Mouse (Mus musculus): ENCODE measurements around the gene Nol9.

Gene Nol9

DNA sequence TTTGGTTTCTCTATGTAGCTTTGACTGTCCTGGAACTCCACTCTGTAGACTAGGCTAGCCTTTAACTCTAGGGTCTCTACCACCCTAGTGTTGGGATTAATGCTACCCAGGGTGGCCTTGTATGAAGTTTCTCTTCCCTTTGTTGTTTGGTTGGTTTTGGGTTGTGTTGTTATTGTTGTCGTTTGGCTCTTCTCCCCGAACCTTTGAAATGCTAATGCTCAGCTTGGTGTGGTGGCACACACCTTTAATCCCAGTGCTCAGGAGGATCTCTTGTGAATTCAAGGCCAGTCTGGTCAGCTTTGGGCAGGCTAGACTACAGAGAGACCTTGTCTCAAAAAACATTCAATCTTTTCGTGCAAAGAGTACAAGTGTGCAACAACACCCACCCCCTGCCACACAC, 4.0 kb downstream of the Nol9 start:
- no peak for DNase-seq (ENCODE audit: extremely low read depth, low read depth)

DNA sequence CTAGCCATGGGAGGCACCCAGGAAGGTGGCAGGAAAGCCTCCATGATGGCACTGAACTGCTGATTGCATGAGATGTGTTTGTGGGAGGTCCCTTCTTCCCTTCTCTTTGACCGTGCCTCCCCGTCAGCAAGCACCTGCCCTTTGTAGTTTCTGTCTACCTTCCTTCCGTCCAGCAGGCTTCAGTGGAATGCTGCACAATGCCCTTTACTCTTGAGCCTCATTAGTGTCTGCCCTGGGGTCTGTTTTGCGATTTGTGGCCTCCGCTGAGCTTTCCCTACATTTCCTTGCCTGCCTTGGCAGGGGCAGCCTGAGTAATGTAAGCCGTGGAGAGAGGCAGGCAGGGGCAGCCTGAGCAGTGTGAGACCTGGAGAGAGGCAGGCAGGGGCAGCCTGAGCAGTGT, 5.5 kb downstream of the Nol9 start:
- DNase-seq (ENCODE audit: extremely low read depth, low read depth) = no peak

DNA sequence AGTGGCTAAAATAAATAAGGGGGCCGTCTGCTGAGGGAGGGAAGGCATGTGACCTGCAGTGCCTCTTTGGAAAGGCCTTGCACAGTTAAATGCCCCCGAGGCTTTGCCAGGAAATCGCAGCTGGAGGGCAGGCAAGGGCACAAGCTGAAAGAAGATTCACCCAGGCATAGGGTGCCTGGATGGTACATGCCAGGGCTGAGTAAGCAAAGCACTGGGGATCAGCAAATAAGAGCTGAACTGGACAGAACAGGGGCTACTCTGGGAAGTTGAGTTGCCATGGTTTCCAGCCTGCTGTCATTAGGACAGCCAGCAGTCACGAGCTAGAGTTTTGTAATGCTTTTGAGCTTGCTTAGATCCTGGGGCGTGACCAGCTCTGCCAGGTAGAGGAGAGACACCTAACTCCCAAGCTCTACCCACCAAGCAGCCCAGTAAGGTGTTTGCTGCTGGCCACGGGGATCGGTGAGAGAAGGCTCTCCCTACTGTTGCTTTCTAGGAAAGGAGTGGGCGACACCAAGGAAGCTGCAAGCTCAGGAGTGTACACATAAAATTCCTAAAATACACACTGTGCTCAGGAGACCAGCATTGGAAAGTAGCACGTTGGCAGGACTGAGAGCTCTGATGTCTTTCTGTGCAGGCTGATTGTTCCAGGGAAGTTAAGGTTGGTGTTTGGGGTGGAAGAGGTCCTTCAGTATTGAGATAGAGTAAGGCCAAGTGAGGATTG, 23.4 kb downstream of the Nol9 start:
- no peak for DNase-seq (ENCODE audit: extremely low read depth, low read depth)

DNA sequence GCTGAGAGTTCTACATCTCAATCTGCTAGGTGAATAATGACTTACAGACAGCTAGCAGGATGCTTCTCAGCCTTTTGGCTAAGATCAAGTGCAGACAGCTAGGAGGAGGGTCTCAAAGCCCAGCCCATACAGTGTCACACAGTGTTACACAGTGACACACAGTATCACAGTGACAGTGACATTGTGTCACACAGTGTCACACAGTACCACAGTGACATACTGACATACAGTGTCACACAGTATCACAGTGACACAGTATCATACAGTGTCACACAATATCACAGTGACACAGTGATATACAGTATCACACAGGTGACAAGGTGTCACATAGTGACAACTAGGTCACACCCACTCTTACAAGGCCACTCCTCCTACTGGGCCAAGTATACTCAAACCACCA, 28.2 kb downstream of the Nol9 start:
- no peak for DNase-seq (ENCODE audit: extremely low read depth, low read depth)

DNA sequence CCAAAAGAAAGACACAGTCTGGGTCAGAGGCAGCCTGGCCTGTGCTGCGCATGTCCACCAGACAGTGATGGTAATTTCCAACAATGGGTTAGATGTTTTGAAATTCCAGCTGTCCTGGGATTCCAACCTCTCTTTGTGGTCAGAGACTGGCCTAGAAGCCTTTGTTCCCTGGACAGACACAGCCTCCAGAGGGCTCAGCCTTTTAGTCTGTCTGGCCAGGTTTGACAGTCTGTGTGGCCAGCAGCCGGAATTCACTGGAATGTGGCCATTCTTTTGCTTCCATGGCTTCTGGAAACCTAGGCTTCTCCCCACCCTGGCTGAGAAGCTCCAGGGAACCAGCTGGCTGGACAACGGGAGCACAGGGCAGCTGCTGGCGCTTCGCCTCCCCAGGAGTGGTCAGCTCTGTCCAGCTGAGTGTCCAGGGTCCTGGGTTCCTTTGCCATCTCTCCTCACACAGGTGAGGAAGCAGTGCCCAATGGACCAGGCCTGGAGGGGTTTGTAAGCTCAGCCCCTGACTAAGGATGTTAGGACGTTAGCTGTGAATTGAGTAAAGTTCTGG, 29.1 kb downstream of the Nol9 start:
- no peak for DNase-seq (ENCODE audit: extremely low read depth, low read depth)

DNA sequence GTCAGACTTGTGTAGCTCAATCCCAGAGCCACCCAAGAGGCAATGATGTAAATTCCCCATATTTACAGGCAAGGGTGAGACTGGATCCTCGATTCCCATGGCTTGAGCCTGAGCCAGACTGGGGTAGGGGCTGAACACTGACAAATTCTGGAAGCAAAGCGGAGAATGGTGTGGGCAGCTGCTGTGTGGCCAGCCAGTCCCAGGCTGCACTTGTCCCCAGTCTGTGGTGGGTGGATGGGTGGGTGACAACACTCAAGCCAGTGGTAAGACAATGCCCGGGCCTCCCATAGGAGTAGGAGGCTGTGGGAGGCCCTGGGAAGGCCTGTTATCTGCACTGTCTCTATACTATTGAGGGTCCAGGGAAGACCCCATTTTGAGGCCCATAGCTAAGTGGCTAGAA, 30.1 kb downstream of the Nol9 start:
- no peak for DNase-seq (ENCODE audit: extremely low read depth, low read depth)

DNA sequence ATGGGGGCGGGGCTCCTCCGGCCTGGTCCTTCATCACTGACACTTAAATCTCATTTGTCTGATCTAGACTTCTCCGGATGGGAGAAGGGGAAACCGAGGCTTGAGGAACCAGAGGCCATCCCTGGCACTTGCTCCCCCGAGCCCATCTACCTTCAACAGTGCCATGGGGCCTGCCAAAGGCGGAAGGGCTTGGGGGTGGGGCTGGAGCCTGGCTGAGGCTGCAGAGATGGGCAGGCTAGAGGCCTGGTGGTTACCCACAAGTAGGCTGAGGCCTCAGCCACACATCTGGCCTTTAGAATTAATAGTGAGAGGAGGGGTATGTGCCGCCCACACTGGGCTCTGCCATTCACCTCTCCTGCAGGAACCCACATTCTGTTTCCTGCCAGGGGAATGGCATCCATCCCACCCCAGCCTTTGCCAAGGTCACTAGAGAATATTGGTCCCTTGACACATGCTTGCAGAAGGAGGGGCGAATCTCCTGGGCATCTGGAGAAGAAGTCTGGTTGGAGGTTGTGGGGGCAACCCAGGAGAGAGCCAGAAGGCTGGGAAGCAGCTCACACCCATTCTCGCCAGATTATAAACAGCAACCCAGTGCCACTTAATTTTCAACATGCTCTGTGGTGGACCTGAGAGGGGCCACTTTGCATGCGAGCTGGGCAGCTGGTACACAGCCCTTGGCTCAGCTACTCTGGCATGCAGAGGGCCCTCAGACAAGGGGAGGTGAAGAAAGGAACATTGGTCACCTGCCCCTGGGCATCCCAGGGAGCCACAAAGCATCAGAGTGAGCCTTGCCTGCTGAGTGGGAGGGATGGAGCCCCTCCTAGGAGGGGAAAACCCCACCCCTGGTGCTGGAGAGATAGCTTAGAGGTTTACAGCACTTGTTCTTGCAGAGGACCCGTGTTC, 31.6 kb downstream of the Nol9 start:
- no peak for DNase-seq (ENCODE audit: extremely low read depth, low read depth)

DNA sequence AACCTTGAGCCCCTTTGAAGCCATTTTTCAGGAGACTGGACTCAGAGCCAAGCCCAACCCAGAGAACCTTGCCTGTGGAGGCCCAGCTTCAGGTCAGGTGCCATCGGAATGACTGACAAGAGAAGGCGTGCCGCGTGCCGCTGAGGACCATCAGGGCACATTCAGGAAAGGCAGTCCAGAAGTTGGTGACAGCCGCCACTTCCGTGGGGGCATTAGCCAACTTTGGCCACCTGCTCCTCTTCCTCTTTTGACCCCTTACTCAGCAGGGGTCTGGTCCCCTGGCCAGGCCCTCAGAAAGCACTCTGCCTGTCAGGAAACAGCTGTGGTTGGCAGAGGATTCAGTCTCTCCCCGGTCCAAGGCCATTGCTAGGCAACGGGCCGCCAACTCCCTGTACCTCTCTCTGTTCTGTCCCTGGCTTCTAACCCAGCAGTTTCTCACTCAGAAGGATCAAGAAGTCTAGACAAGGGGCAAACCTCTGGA, 33.0 kb downstream of the Nol9 start, which contains the start of gene Plekhg5:
Plekhg5 (plus strand) TSS at position 378 of the 481 bp plus-strand sequence.
- DNase-seq (ENCODE audit: extremely low read depth, low read depth) = no peak

DNA sequence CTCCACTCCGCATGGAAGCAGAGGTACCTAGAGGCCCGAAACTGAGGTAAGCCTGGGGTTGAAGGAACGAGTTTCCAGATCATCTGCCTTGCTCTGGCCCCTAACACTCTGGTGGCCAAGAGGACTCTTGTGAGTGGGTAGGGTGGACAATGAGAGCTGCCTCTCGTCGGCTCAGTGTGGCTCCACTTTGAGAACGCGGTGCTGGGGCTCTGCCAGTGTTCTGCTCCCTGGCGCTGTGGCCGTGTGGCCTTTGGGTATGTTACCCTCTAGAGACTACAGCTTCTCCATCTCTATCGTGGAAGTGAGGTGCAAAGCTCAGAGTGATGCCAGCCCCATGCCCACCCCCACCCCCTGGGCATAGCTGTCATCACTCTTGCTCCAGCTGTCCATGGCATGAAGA, 33.5 kb downstream of the Nol9 start:
- no peak for DNase-seq (ENCODE audit: extremely low read depth, low read depth)

DNA sequence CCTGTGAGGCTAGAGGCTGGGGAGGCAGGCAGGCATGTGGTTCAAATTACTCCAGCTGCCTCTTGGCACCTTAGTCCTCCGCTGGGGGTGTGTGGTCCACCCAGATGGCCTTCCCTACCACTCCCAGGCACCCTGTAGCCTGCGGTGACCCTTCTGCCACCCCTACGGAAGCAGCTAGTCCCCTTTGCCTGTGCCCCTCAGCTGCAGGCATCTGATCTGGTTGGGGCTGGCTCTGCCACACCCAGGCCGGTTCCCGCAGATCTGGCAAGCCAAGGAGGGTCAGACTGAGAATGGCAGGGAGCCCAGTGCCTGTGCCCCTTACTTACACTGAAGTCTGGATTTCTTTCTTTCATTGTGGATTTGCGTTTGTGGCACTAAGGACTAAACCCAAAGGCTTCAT, 34.6 kb downstream of the Nol9 start:
- DNase-seq (ENCODE audit: extremely low read depth, low read depth) = no peak

DNA sequence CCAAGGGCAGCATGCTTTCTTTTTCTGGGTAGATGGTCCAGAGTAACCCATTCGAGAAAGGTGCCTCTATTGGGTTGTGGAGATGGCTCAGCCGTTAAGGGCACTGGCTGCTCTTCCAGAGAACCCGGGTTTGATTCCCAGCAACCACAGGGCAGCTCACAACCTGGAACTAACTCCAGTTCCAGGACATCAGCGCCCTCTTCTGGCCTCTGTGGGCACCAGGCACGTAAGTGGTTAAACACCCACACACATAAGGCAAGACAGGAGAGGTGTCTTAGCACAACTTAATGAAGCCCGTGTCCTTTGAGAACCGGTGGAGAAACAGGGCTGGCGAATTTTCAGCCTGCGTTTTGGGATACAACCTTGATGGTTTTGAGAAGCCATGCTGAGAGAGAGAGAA, 35.4 kb downstream of the Nol9 start:
- DNase-seq (ENCODE audit: extremely low read depth, low read depth) = no peak

DNA sequence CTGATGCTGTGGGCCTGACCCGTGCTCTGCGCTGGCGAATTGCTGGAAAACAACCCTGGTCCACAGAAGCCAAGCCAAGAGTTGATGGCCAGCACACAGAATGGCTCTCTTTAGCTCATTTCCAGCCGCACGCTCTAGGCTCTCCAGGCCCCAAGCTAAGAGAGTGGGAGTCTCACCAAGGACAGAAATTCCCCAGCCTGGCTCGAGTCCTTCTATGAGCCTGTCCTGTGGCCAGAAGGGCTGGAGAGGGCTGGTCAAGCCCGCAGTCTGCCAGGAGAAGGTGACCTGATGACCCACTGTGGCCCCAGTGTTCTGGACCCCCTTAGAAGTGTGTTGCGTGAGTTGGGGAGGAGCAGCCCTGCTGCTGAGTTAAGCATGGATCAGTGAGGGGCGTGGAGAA, 38.1 kb downstream of the Nol9 start:
- no peak for DNase-seq (ENCODE audit: extremely low read depth, low read depth)

DNA sequence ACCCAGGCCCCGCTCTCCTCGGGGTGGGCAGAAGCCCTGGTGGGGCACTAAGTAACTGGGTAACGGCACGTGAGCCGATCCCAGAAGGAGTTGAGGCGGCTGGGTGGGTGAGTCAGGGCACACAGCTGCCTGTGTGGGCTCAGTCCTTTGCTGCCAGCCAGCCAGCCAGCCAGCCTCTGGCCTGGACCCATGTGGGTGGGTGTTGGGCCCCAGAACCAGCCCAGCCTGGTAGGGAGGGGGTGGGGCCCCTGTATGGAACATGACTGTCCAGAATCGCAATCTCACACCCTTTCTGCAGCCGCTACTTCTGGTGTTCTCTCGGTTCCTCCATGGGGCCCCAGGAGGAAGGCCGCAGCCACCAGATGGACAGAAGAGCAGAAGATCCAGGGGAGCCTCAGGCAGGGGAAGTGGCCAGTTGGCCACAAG, 39.0 kb downstream of the Nol9 start:
- no peak for DNase-seq (ENCODE audit: extremely low read depth, low read depth)

DNA sequence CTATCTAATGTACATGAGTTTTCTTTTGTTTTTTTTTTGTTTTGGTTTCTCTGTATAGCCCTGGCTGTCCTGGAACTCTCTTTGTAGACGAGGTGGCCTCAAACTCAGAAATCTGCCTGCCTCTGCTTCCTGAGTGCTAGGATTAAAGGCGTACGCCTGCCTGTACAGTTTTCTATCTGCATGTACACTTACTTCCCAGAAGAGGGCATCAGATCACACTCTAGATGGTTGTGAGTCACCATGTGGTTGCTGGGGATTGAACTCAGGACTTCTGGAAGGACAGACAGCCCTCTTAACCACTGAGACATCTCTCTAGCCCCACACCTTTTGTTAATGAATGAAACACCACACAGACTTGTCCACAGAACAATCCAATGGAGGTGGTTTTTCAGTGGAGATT, 40.1 kb downstream of the Nol9 start:
- no peak for DNase-seq (ENCODE audit: extremely low read depth, low read depth)

DNA sequence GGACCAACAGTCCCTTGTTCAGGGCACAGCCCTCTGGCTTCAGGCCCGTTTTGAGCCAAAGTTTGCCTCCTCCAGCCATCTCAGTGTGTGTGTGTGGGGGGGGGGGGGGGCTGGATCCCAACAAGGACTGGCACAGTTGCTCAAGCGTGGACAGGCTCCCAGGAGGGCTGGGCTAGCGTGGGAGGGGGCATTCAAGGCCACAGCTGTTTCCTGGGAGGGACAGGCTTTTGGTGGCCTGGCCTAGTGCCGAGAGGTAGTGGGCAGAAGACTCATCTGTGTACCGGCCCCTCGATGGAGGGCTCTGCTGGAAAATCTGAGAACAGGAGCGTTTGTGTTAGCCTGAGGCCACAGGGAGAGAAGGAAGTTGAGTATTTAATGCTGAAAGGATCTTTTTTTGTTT, 40.8 kb downstream of the Nol9 start:
- DNase-seq (ENCODE audit: extremely low read depth, low read depth) = no peak

DNA sequence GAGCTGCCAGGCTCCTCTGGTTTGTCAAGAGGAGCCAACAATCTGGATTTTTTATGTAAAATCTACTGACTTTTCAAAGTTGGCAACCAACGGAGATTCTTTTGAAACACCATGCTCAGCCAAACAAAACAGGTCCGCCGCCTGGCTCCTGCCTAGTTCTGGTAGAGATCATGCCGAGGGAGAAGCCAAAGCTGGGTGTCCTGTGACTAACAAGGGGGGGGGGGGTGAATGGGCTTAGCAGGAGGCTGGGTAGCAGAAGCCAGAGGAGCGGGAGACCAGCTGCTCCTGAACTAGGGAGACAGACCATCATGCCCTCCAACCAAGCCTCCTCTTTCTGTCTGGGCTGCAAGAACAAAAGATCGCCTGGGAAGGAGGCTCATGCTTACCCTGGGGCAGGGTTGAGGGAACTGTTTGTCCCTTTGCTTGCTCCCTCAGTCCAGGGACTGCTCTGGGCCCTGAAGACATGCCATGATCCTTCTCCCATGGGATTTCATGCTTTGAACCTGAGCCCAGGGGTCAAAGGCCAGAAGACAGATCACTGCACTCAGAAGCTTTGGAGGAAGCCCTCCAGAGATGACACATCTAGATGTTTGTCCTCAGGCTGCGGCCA, 44.6 kb downstream of the Nol9 start:
- DNase-seq (ENCODE audit: extremely low read depth, low read depth) = no peak

DNA sequence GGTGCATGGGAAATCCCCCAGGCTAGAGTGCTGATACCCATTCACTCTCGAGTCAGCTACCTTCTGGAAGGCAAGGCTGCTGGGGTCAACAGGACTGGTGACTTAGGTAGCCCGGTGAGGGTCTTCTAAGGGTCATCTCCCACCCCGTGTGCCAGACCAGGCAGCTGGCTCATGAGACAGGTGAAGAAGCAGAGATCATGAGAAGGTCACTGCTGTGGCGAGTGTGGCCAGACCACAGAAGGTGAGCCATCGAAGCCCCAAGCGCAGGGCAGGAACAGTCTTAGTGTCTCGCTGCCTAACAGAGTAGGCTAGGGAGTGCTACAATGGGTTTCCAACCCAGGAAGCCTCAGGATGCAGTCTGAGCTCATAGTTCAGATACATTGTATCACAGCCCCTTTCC, 45.5 kb downstream of the Nol9 start:
- DNase-seq (ENCODE audit: extremely low read depth, low read depth) = no peak

DNA sequence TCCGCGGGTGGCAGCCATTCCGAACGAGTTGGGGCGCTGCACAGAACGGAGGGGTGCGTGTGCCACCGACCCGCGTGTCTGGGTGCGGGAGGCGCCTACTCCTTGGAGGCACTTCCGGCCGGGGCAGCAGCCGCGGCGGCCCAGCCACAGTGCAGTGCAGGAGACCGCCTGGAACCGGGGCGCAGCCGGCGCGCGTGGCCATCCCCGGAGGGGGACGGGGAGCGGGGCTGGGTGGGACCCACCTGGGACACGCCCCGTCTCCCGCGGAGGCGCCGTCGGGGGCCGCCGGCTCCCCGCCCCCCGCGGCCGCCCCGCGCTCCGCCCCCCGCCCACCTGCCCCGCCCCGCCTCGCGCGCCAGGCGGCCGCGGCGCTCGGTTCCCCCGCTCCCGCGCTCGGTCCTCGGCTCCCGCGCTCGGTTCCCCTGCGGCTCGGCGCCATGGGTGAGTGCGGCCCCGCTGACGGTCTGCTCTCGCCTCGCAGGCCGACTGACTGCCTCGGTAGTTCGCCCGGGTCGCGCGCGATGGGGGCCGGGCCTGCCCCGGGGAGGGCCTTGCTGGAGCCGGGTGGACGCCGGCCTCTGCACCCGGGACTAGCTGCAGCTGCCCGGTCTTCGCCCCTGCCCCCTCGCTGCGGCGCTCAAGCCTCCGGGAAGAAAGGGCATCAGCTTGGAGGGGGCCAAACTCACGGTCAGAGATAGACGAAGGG, 47.5 kb downstream of the Nol9 start:
- no peak for DNase-seq (ENCODE audit: extremely low read depth, low read depth)

DNA sequence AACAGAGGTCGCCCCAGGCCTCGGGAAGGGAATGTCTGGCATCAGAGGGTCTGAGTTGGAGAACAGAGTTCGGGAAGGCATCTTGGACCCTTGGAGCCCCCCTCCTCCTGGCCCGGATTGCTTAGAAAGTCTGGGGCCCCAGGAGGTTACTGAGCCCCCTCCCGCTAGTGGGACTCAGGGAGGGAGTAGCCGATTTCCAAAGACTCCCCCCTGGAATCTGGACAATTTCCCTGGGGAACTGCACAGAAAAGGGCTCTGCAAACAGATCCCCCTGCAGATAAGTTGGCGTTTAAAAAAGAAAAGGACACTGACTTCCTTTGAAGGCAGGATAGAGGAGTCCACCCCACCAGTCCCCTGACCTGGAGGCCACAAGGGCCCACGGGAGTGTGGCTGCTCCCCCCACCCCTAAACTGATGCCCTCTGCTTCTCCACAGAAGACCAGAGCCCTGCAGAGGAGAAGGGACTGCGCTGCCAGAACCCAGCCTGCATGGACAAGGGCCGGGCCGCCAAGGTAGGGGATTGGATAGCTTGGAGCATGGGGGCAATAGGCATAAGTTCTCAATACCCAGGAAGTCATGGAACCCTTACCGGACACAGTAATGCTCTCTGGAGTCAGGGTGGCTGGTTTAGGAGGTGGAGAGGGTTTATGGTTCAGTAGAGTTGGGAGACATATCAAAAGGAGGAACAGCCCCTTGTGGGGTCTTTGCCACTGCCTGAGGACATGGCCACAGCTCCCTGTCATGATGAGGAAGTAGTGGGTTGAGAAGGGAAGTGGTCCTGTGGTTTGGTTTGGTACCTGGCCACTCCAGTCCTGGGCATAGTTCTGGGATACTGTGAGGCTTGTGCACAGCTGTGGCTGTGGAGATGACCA, 48.3 kb downstream of the Nol9 start:
- DNase-seq (ENCODE audit: extremely low read depth, low read depth) = peak; percentile 62

DNA sequence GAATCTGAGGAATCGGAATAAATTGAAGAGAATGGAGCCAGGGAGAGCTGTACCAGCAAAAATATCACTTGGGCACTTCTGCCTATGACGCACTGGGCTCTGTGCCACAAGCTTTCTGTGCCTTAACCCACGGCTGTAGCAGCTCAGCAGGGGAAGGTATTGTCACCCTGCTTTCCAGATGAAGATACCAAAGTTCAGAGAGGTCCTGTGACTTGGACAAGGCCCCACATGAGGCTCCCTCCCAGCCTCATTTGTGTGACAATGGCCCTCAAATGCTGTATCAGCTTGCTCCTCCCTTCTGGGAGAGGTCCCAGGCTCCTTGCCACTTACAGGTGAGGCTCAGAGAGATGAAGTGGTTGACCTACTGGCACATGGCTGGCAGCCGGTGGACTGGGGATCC, 49.0 kb downstream of the Nol9 start:
- no peak for DNase-seq (ENCODE audit: extremely low read depth, low read depth)
